Mouse (Mus musculus): ENCODE results near the gene Tmem178b.

Gene Tmem178b

GRCm38 (mm10) chr6:40019396-40019795 lies 146.3 kb downstream of the Tmem178b start:
- DNase-seq, result no peak

- DNase-seq, result no peak
Measured at GRCm38 (mm10) chr6:40023592-40024335, 150.7 kb downstream of the Tmem178b start.

GRCm38 (mm10) chr6:40024336-40024934 lies 151.4 kb downstream of the Tmem178b start:
- no peak for DNase-seq

- DNase-seq, result no peak
Measured at GRCm38 (mm10) chr6:40032901-40033300, 159.8 kb downstream of the Tmem178b start.

GRCm38 (mm10) chr6:40033935-40034334 lies 160.9 kb downstream of the Tmem178b start:
- DNase-seq, result no peak

GRCm38 (mm10) chr6:40048969-40049908 lies 176.2 kb downstream of the Tmem178b start:
- DNase-seq, result peak; percentile 5 to 38

GRCm38 (mm10) chr6:40049909-40050484 lies 176.9 kb downstream of the Tmem178b start:
- no peak for DNase-seq

- DNase-seq, result no peak
Measured at GRCm38 (mm10) chr6:40051698-40052097, 178.6 kb downstream of the Tmem178b start.

- DNase-seq, result no peak
Measured at GRCm38 (mm10) chr6:40052593-40052992, 179.5 kb downstream of the Tmem178b start.

GRCm38 (mm10) chr6:40059466-40059865 lies 186.4 kb downstream of the Tmem178b start:
- DNase-seq, result no peak

- DNase-seq, result peak; percentile 53 to 54
Measured at GRCm38 (mm10) chr6:40061327-40062189, 188.5 kb downstream of the Tmem178b start.

- DNase-seq, result no peak
Measured at GRCm38 (mm10) chr6:40062190-40062501, 189.1 kb downstream of the Tmem178b start.

GRCm38 (mm10) chr6:40063438-40063837 lies 190.4 kb downstream of the Tmem178b start:
- peak in 1 of 2 experiments; percentile 1 for DNase-seq

GRCm38 (mm10) chr6:40063899-40064298 lies 190.8 kb downstream of the Tmem178b start:
- DNase-seq, result no peak

- DNase-seq, result no peak
Measured at GRCm38 (mm10) chr6:40064342-40064741, 191.3 kb downstream of the Tmem178b start.

GRCm38 (mm10) chr6:40068467-40068866 lies 195.4 kb downstream of the Tmem178b start:
- DNase-seq, result no peak

GRCm38 (mm10) chr6:40071007-40071406 lies 197.9 kb downstream of the Tmem178b start:
- DNase-seq, result no peak

GRCm38 (mm10) chr6:40076089-40076488 lies 203.0 kb downstream of the Tmem178b start:
- no peak for DNase-seq

- no peak for DNase-seq
Measured at GRCm38 (mm10) chr6:40076670-40077313, 203.7 kb downstream of the Tmem178b start.

- no peak for DNase-seq
Measured at GRCm38 (mm10) chr6:40078353-40078752, 205.3 kb downstream of the Tmem178b start.

- DNase-seq, result no peak
Measured at GRCm38 (mm10) chr6:40083726-40084125, 210.7 kb downstream of the Tmem178b start.

GRCm38 (mm10) chr6:40091250-40091651 lies 218.2 kb downstream of the Tmem178b start:
- DNase-seq, result no peak

Measured in kidney, postnatal 36 days (tissue).